Mouse (Mus musculus) fibroblast of lung, adult 2 months (primary cell): Measurements from ENCODE around the gene Dock8.

ENCODE experiments used
- DNase-seq: peaks from one replicate; pipeline ENCODE4 v3.0.0-alpha.2; 2011; ENCODE audit warnings: low read depth

Dock8 gene

GRCm38 (mm10) chr19:25123031-25123430 is 123.7 kb downstream of the Dock8 start:
- no peak for DNase-seq

DNA sequence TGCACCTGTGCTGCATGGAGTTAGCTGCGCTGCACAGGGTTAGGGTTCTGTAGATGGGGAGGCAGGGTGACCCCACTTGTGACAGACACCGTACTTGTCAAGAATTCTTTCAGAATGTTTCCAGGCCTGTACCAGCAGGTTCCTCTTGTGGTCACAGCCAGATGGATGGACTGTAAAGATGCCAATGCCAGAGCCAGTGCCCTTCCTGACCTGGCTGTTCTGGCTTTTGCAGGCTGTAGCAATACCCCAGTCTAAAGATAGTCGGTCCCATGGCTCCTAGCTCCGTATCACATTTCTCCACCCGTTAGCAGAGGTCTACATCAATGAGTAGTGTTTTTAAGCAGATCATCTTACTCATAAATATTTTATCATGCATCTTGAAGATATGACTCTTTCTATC is 124.1 kb downstream of the Dock8 start:
- no peak for DNase-seq

- peak; percentile 21 for DNase-seq
These were observed 133.0 kb downstream of the Dock8 start for GRCm38 (mm10) chr19:25132322-25132721.

DNA sequence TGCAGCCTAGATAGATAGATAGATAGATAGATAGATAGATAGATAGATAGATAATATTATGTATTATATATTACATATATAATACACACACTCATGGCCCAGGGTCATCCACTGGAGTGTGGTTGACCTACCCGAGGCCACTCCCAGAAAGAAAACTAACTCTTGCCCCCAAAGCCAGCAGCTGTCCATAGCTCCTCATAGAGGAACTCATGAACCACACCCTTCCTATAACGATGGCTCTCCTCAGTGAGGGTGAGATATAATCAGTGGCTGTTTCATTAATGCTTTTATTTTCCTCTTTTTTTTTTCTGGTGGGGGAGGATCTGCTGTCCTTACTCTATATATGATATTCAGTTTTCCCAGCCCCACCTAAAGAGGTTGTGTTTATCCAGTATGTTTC is 134.6 kb downstream of the Dock8 start:
- DNase-seq, result no peak

- DNase-seq, result no peak
These were observed 136.8 kb downstream of the Dock8 start for GRCm38 (mm10) chr19:25136171-25136570.

GRCm38 (mm10) chr19:25137907-25138820 is 138.8 kb downstream of the Dock8 start:
- DNase-seq, result peak; percentile 11

DNA sequence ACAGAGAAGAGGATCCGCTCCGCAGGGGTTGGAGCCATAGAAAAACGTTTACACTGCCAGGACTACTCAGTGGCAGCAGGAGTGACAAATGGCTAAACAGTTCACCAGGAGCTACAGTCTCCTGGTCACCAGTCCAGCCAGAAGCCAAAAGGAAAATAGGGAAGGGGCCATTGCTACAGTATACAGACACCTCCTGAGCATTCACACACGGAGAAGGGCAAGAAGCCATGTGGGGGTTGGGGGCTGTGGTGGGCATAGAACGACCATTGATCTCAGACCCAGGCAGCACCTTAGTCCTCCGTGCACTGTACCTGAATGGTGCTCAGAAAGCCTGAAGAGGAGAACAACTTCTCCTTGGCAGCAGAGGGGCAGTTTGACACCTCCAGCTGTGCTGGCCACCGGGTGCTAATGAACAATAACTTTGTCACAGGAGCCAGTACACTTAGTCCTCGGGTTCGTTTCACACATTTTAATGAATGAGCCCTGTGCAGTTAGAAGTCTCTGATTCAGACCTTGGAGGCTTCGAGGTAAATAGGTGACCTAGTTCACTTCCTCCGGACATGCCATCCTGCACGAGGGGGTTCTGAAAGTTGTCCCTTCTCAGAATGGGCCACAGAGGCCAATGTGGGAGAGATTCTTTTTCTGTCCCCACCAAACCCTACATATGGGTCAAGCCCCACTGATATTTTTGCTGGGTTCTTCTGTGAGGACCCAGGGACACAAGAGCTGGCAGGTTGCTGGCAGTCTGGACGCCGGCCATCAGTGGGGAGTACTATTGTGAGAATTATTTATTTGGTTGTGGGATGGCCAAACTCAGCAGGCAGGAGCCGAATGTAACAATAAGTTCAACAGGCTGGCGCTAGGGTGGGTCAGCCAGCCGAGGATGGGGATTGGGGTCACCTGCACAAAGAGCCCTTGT is 145.0 kb downstream of the Dock8 start:
- no peak for DNase-seq

- no peak for DNase-seq
These were observed 145.8 kb downstream of the Dock8 start for GRCm38 (mm10) chr19:25145116-25145515.

DNA sequence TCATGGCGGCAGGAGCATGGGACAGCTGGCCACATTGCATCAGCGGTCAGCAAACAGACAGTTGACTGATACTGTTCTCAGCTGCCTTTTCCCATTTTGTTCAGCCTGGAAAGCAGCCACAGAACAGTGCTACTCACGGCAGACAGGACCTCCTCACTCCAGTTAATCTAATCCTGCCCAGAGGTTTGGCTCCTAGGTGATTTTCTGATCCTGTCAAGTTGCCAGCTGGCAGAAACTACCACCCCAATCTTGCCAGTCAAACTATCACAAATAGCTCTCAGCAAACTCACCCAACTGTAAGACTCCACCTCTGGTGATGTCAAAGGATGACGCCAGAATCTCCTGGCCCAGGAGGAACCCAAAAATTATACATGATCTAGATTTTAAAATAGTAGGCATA is 146.8 kb downstream of the Dock8 start:
- no peak for DNase-seq

GRCm38 (mm10) chr19:25149788-25150187 is 150.5 kb downstream of the Dock8 start:
- no peak for DNase-seq

GRCm38 (mm10) chr19:25154506-25155178 is 155.3 kb downstream of the Dock8 start:
- DNase-seq, result no peak

DNA sequence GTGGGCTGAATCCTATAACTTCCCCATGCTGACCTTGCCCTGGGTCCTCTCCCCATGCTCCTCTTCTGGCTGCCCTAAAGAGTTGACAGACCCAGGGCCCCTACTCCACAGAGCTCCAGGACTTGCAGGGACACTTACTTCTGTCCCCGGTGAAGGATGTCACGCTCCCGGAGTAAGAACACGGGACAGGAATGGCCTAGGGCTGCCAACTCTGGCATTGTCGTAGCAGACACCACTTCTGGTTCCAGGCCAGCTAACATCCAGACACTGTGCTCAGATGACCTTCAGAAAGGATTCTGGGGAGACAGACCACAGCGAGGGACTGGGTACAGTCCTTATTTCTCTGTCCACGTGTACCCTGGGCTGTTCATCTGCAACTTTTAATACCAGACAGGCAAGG is 155.9 kb downstream of the Dock8 start:
- no peak for DNase-seq

DNA sequence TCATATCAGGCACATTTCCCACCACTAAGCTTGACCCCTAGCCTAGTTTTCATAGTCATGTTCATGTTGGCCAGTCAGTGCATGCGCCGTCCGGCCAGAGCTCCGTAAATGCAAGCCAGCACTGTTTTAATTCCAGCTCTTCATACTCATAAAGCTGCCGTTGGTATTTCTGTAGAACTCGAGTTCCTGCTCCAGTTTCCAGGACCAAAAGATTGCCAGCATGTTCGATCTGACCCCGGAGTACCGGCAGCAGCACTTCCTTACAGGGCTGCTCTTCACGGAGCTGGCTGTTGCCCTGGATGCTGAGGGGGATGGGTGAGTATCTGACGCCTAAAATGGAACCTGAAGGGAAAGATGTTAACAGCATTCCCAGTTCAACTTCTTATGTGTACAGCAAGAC is 156.4 kb downstream of the Dock8 start:
- DNase-seq, result no peak

- no peak for DNase-seq
These were observed 162.9 kb downstream of the Dock8 start for GRCm38 (mm10) chr19:25162270-25162669.

DNA sequence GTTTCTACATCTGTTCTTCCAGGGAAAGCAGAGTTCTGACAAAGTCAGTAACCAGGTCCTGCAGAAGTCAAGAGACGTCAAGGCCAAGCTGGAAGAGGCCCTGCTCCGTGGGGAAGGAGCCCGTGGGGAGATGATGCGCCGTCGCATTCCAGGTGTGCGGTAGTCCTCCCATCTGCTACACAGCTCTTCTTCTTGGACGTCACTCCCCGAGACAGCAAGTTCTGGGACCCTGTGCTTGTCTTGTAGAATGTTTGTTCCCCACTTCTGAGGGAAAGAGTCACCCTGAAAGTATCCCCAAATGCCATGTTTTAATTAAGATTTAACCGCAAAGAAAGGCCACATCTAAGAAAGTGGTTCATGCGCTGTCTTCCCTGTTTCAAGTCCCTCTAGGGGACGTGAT is 164.1 kb downstream of the Dock8 start:
- no peak for DNase-seq

DNA sequence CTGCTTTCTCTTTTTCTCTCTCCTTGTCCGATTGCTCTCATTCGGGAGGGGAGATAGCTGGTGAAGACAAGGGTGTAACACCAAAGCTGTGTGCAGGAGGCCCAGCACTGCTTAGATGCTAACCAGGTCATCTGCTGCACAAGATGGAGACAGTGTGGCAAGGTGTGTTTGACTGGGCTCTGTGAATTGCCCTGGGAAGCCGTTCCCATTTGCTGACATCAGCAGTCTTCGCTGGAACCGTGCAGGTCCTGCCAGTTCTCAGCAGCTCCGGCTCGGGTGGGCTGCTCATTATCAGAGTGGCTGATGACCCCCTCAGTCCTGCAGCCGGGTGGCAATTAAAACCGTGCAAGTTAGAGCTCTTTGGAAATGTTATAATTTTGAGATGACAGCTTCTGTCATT is 167.1 kb downstream of the Dock8 start:
- no peak for DNase-seq

DNA sequence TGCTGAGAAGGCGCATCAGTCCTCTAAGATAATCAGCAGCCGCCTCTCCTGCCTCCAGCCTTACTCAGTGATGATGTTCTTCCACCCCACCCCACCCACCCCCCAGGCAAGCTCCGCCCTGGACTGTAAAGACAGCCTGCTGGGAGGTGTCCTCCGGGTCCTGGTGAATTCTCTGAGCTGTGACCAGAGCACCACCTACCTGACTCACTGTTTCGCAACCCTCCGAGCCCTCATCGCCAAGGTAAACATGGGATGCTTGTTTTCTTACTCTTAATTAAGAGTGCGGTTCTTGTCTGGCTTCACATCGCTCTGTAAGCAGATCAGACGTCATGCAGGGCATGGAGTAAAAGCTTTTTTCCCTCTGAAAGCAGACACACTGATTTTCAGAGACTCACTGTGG is 172.1 kb downstream of the Dock8 start:
- DNase-seq, result peak; percentile 3

DNA sequence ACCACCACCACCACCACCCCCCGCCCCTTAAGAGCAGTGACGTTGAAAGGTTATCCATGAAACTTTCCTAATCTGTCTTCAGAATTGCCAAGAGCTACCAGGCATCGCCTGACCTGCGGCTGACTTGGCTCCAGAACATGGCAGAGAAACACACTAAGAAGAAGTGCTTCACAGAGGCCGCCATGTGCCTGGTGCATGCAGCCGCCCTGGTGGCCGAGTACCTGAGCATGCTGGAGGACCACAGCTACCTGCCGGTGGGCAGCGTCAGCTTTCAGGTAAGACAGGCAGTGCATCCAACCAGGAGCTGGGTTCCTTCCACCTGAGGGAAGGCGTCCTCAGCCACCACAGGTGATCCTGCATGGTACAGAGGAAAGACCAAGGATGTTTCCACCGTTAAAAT is 177.4 kb downstream of the Dock8 start:
- DNase-seq, result no peak

GRCm38 (mm10) chr19:25180024-25180423 is 180.7 kb downstream of the Dock8 start:
- no peak for DNase-seq

GRCm38 (mm10) chr19:25180547-25180946 is 181.2 kb downstream of the Dock8 start:
- DNase-seq, result no peak

DNA sequence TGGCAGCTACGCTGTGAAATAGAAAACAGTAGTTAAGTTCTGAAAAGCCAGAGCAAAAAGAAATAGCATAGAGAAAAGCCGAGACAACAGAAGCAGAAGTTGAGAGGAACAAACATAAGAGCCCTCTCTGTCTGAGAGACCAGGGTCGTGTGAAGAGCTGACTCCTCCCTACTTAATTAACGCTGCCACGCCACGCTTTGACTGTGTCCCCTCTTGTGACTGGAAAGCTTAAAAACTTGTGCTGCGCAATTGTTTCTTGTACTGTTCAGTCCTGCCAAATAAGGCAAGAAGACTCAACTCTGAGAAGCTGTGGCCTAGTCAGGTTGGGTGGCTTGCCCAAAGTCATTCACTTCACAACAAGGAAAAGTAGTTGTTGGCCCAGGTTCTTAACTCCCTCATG is 184.7 kb downstream of the Dock8 start:
- no peak for DNase-seq

- no peak for DNase-seq
These were observed 187.0 kb downstream of the Dock8 start for GRCm38 (mm10) chr19:25186316-25186715.
